In genomic region chr8:122712411-122713156, GRCm38 (mm10) we compare ENCODE assay signal across 10 mouse cellular contexts. TPM values are rescaled to one million over a fixed set of nuclear protein-coding genes. Genes with fewer than 3 reads are reported as not detected.
DNase-seq lines count a peak whose midpoint lies in the region; ATAC-seq and TF ChIP-seq lines count a peak whose summit lies in the region.
"Had no signal": no experiment of that assay in that cellular context is flagged by ENCODE, and none has a peak within 500 bp of the region (broad histone marks: within the 10 kb centered on the region; RNA-seq: fewer than 3 reads in every experiment).

No protein-coding gene starts in this region.

- no peak overlapping the region for H3K4me3 ChIP-seq in forebrain, embryonic 14.5 days (ENCODE audit: low read depth, low read length)
- H3K4me3 ChIP-seq in forebrain, postnatal 0 days (ENCODE audit: low read depth, low read length): no peak overlapping the region
- no peak overlapping the region for H3K4me3 ChIP-seq in liver, embryonic 11.5 days (ENCODE audit: low read depth, low read length)
- H3K4me3 ChIP-seq: myocyte had no signal

- 70% methylated on average over 12 of the region's 12 CpGs for WGBS in forebrain, embryonic 14.5 days
- WGBS in forebrain, postnatal 0 days: 78% methylated on average over 12 of the region's 12 CpGs
- 54% methylated on average over 12 of the region's 12 CpGs for WGBS in liver, embryonic 11.5 days

- DNase-seq in forebrain, embryonic 14.5 days (ENCODE audit: low spot score): peak; percentile 39
- no peak for DNase-seq in forebrain, postnatal 0 days
- peak; percentile 35 to 41 for DNase-seq in left cerebral cortex, postnatal 14 days (ENCODE audit: low spot score in 2 of 2)
- no peak for DNase-seq in left cerebral cortex, adult 11 months (ENCODE audit: low spot score)
- DNase-seq in liver, embryonic 11.5 days (ENCODE audit: low spot score): no peak
- peak; percentile 72 to 84 for DNase-seq in thymus, postnatal 10 days (ENCODE audit: low spot score in 2 of 2)
- no peak for DNase-seq in adrenal gland, adult 18-20 months (ENCODE audit: low spot score in 2 of 2)
- DNase-seq in cerebellum, adult 9-11 months: no peak

- H3K4me1 ChIP-seq in forebrain, embryonic 14.5 days (ENCODE audit: control insufficient read depth, insufficient read depth, low read length): peaks cover 4% of the 10 kb centered on the region
- H3K4me1 ChIP-seq in forebrain, postnatal 0 days (ENCODE audit: insufficient read depth): no peaks in the 10 kb centered on the region
- peaks cover 33% of the 10 kb centered on the region for H3K4me1 ChIP-seq in liver, embryonic 11.5 days (replicated peaks; ENCODE audit: control insufficient read depth, insufficient read depth, low read length)

- H3K4me2 ChIP-seq in forebrain, embryonic 14.5 days (ENCODE audit: low read length): no peak overlapping the region
- H3K4me2 ChIP-seq in forebrain, postnatal 0 days (ENCODE audit: low read depth): no peak overlapping the region
- peak overlapping the region; percentile 3 for H3K4me2 ChIP-seq in liver, embryonic 11.5 days

- no peaks in the 10 kb centered on the region for H3K27me3 ChIP-seq in forebrain, embryonic 14.5 days (replicated peaks; ENCODE audit: control insufficient read depth, insufficient read depth, low read length)
- no peaks in the 10 kb centered on the region for H3K27me3 ChIP-seq in forebrain, postnatal 0 days (ENCODE audit: insufficient read depth, low read length)
- peaks cover 26% of the 10 kb centered on the region for H3K27me3 ChIP-seq in liver, embryonic 11.5 days (replicated peaks; ENCODE audit: control insufficient read depth, insufficient read depth, low read length)

- no peak for TF ChIP-seq CTCF in forebrain, postnatal 0 days (IDR thresholded peaks at IDR 0.05; ENCODE audit: low read depth)

- H3K36me3 ChIP-seq in forebrain, embryonic 14.5 days (ENCODE audit: control insufficient read depth, insufficient read depth, low read length): no peaks in the 10 kb centered on the region
- no peaks in the 10 kb centered on the region for H3K36me3 ChIP-seq in forebrain, postnatal 0 days (ENCODE audit: insufficient read depth)
- no peaks in the 10 kb centered on the region for H3K36me3 ChIP-seq in liver, embryonic 11.5 days (ENCODE audit: control insufficient read depth, insufficient read depth, low read length)

- no peak for ATAC-seq in forebrain, embryonic 14.5 days
- ATAC-seq in forebrain, postnatal 0 days: no peak
- ATAC-seq in liver, embryonic 11.5 days (replicated peaks; ENCODE audit: low FRiP score): peak; percentile 11; the same call in 1 of the 2 replicates
- ATAC-seq: activated CD4-positive, CD25-positive, alpha-beta regulatory T cell, adult 4 months had no signal

- H3K9ac ChIP-seq in forebrain, embryonic 14.5 days (ENCODE audit: low read length): no peak overlapping the region
- H3K9ac ChIP-seq in forebrain, postnatal 0 days: no peak overlapping the region
- H3K9ac ChIP-seq in liver, embryonic 11.5 days (ENCODE audit: low read depth, low read length): no peak overlapping the region

- intact Hi-C loops in left cerebral cortex, postnatal 14 days (cut with DNase I): no loop called here

- no peaks in the 10 kb centered on the region for H3K9me3 ChIP-seq in forebrain, embryonic 14.5 days (replicated peaks; ENCODE audit: control insufficient read depth, low read length)
- no peaks in the 10 kb centered on the region for H3K9me3 ChIP-seq in forebrain, postnatal 0 days (ENCODE audit: low read length)
- H3K9me3 ChIP-seq in liver, embryonic 11.5 days (ENCODE audit: control insufficient read depth, low read length): no peaks in the 10 kb centered on the region

- H3K27ac ChIP-seq in forebrain, embryonic 14.5 days (ENCODE audit: low read depth, low read length): no peak overlapping the region
- no peak overlapping the region for H3K27ac ChIP-seq in forebrain, postnatal 0 days (ENCODE audit: low read depth, low read length)
- peak overlapping the region; percentile 10 for H3K27ac ChIP-seq in liver, embryonic 11.5 days (ENCODE audit: low read depth, low read length)

RNA-seq across cellular contexts. Expression of gene Cbfa2t3, which starts 13.7 kb away (rescaled TPM):
- polyA plus RNA-seq in forebrain, embryonic 14.5 days (2014; fragmentation: Nextera tagmentation; extraction: Ambion mirVana): 10.4 and 11.5 TPM in 2 replicates
- total RNA-seq in forebrain, postnatal 0 days (2014; rRNA removed): 4.5 and 5.6 TPM in 2 replicates
- 4.9 and 9.5 TPM in 2 replicates for polyA plus RNA-seq in forebrain, postnatal 0 days (2015; fragmentation: Nextera tagmentation; extraction: Ambion mirVana)
- total RNA-seq in left cerebral cortex, postnatal 14 days (2021): 10 to 100 TPM; 27.2 to 29.7 TPM
- polyA plus RNA-seq in liver, embryonic 11.5 days (2014; fragmentation: Nextera tagmentation; extraction: Ambion mirVana): 13.8 and 14.4 TPM in 2 replicates
- 10 to 100 TPM; 10.5 to 28.9 TPM for total RNA-seq in adrenal gland, adult 18-20 months (2021)

Comparison
In these comparisons a context has a peak if more than half of its experiments do, and no peak if none do; other contexts are left out.
1. DNase-seq: peak in forebrain, embryonic 14.5 days (single experiment), left cerebral cortex, postnatal 14 days (2 of 2) and thymus, postnatal 10 days (2 of 2); none in forebrain, postnatal 0 days (single experiment), left cerebral cortex, adult 11 months (single experiment), liver, embryonic 11.5 days (single experiment), adrenal gland, adult 18-20 months (0 of 2) and cerebellum, adult 9-11 months (single experiment).